Mouse (Mus musculus): ENCODE results near the gene Rgs8.

Gene Rgs8

DNA sequence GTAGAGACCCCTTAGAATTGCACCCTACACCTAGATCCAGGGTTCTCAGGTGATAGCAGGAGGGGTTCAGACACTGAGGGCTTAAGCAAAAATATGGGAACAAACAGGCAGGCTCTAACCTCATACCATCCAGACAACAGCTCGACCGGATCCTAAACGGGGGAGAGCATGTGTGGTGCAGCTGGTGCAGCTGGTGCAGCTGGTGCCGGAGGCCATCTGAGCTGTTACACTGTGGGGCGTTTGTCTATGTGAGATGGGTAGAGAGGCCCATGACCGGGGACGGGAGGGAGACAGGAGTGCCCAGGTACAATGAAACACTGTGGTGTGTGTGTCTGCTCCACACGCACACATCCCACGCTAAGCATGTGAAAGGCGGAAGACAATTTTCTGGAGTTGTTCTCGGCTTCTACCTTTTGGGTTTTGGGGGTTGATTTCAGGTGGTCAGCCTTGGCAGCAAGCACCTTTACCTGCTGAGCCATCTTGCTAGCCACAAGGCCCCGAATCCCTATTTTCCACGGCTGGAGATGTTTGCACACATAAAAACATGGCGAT lies 93.4 kb downstream of the Rgs8 start:
- no peak for DNase-seq

DNA sequence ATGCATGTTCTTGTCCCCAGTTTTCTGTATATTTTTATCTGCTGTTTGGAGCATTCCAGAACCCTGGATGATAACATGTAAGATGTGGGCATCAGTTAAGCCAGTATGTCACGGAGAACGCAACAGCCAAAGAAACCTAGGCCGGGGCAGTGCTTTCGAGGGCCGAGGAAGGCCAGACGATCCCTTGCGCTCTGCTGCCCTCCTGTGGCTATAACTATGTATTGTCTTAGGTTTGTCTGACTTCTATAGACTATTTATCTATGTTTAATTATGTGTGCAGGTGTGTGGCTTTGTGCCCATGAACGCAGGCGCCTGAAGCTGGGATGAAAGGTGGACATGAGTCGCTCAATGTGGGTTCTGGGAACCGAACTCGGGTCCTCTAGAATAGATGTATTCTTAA lies 93.9 kb downstream of the Rgs8 start:
- DNase-seq: peak; percentile 89 to 91

DNA sequence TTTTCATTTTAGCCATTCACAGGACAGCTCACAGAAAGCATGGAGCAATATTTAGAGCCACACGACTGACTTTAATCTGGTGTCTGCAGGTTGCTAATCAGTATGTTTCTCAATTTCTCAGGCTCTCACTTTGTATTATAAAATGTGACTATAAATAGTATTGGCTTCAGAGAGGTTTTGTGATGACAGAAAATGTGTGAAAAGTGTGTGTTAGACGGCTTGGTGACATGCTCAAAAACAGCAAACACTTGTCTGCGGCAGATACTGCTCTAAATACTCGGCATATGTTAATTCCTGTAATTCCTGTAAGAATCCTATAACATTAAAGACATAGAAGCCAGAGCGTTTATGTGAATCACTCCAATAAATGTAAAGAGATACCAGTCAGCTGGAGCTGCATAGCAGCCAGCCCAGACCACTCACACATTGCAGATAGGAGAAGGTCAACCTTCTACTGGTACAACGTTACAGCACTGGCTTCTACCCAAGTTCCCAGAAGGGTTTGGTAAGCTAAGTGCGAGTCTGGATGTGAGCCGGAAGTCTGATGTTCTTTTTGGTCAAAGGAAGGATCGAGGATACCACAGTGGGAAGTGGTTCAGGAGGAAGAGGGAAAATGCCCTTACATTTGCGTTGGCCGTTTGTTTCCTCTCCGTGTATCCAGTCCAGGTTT lies 95.2 kb downstream of the Rgs8 start:
- no peak for DNase-seq

DNA sequence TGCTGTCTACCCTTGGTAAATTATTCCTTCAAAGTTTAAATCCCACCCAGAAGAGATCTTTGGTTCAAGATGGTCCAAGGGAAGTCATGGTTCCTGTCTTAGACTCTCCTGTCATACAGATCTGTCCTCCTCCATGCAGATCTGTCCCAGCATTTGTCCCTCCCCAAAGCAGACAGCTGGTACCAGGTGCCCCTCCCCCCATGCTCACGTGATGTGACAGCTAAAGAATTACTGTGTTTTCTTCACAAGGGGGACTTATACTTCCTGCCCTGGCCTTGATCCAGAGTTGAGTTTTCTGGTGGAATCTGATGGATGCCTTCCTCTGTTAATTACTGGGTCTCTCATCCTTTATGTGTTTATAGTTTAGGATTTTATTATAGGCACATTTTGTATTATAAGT lies 95.7 kb downstream of the Rgs8 start:
- peak; percentile 72 to 75 for DNase-seq

DNA sequence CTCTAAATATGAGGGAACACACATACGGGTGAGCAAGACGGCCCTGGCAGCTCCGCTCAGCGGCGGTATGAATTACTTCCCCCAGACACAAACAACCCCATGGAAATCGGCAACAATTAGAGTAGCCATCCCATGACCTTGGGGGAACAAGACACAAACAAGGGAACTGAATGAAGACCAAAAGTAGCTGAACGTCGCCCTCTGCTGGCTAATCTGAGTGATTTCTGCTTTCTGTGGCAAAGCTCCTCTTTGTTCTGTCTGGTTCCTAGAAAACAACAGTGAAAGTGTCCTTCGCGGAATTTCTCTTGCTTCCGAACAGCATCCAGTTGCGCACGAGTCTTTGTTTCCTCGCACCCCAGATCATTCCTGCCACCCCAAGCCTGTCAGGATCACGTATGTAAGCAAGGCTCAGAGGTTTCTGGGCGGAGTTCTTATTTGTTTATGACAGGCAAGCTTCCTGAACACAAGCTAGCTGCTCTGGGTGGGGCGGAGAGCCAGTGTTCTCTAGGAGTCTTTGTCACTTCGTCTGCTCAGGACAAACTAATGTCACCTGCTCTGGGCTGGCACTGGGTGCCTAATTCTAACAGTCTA lies 96.5 kb downstream of the Rgs8 start, which contains the start of gene Rnasel:
TSS of gene Rnasel (plus strand) at position 216 of the 591 bp plus-strand sequence.
- peak; percentile 86 to 87 for DNase-seq
